Mouse (Mus musculus) cerebellum, adult 11-12 months (tissue): Measurements from ENCODE around the gene Cops3.

Experiments
- DNase-seq: peaks from one replicate; pipeline ENCODE4 v3.0.0; 2022

Gene Cops3

GRCm38 (mm10) chr11:59775435-59776148 is 64.0 kb downstream of the Cops3 start:
- DNase-seq = no peak

GRCm38 (mm10) chr11:59774522-59774921 is 65.1 kb downstream of the Cops3 start:
- no peak for DNase-seq

- no peak for DNase-seq
Measured at GRCm38 (mm10) chr11:59772902-59773301, 66.7 kb downstream of the Cops3 start.

GRCm38 (mm10) chr11:59772291-59772690 is 67.3 kb downstream of the Cops3 start:
- peak; percentile 78 for DNase-seq

GRCm38 (mm10) chr11:59770753-59771152 is 68.9 kb downstream of the Cops3 start:
- no peak for DNase-seq

- DNase-seq = no peak
Measured at GRCm38 (mm10) chr11:59769738-59770137, 69.9 kb downstream of the Cops3 start.

- DNase-seq = no peak
Measured at GRCm38 (mm10) chr11:59769307-59769706, 70.3 kb downstream of the Cops3 start.
